ENCODE assay signal across 22 mouse cellular contexts in the genomic region with DNA sequence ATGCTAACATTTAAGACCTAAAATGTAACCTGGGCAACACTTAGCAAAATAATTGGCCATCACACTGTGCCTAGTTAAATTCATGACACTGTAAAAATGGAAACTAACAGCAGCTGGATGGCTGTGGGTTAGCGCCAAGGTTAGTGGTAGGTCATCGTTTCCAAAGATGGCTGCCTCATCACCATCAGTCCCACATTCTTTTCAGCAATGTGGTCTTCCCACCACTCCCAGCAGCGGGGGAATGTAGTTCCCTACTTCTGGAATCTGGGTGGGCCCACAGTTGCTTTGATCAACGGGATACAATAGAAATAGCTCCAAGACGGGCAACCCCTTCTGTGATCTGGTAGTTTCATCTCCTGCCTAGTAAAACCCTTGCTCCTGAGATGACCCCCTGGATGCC. TPM values are rescaled to one million over a fixed set of nuclear protein-coding genes. Genes with fewer than 3 reads are reported as not detected.
DNase-seq lines count a peak whose midpoint lies in the region; ATAC-seq and TF ChIP-seq lines count a peak whose summit lies in the region.
"Had no signal": no experiment of that assay in that cellular context is flagged by ENCODE, and none has a peak within 500 bp of the region (broad histone marks: within the 10 kb centered on the region; RNA-seq: fewer than 3 reads in every experiment).

No protein-coding gene starts in this region.

- H3K4me2 ChIP-seq in midbrain, embryonic 11.5 days = no peak overlapping the region
- H3K4me2 ChIP-seq in midbrain, embryonic 14.5 days (ENCODE audit: low read length) = no peak overlapping the region
- H3K4me2 ChIP-seq in hindbrain, embryonic 14.5 days (replicated peaks) = no peak overlapping the region
- H3K4me2 ChIP-seq: embryonic facial prominence, embryonic 12.5 days; forebrain, embryonic 13.5 days had no signal

- ATAC-seq in midbrain, embryonic 11.5 days (ENCODE audit: low FRiP score) = no peak
- no peak for ATAC-seq in midbrain, embryonic 14.5 days (ENCODE audit: low FRiP score, low TSS enrichment)
- ATAC-seq in hindbrain, embryonic 14.5 days (ENCODE audit: low FRiP score) = no peak
- ATAC-seq: activated CD4-positive, CD25-positive, alpha-beta regulatory T cell, adult 4 months; CD4-positive, CD25-positive, alpha-beta regulatory T cell, adult 4 months; forebrain, embryonic 16.5 days; Patski had no signal

- peaks cover 7% of the 10 kb centered on the region; the same call in 1 of the 2 replicates for H3K4me1 ChIP-seq in midbrain, embryonic 11.5 days (ENCODE audit: control insufficient read depth, insufficient read depth, low read length)
- no peaks in the 10 kb centered on the region for H3K4me1 ChIP-seq in midbrain, embryonic 14.5 days (ENCODE audit: control insufficient read depth, insufficient read depth, low read length)
- peaks cover 1 to 5% of the 10 kb centered on the region in 2 experiments; a peak in 2 of 4 replicates for H3K4me1 ChIP-seq in ES-E14 (ENCODE audit: control insufficient read depth in 2 of 2, insufficient read depth in 2 of 2, low read length in 2 of 2, poor library complexity in 1 of 2)
- H3K4me1 ChIP-seq in hindbrain, embryonic 14.5 days (replicated peaks; ENCODE audit: control insufficient read depth, insufficient read depth, low read length) = no peaks in the 10 kb centered on the region
- H3K4me1 ChIP-seq: embryonic facial prominence, embryonic 12.5 days; forebrain, embryonic 13.5 days had no signal

- no peak overlapping the region for H3K9ac ChIP-seq in midbrain, embryonic 11.5 days (ENCODE audit: low read length)
- H3K9ac ChIP-seq in midbrain, embryonic 14.5 days (replicated peaks; ENCODE audit: low read length) = no peak overlapping the region
- H3K9ac ChIP-seq in ES-E14 (ENCODE audit: insufficient read depth, low read depth, low read length, poor library complexity, severe bottlenecking) = no peak overlapping the region
- no peak overlapping the region for H3K9ac ChIP-seq in hindbrain, embryonic 14.5 days
- H3K9ac ChIP-seq: embryonic facial prominence, embryonic 12.5 days; forebrain, embryonic 13.5 days had no signal

- peaks cover 8% of the 10 kb centered on the region; the same call in 1 of the 2 replicates for H3K27me3 ChIP-seq in midbrain, embryonic 11.5 days (ENCODE audit: control insufficient read depth, insufficient read depth, low read length)
- no peaks in the 10 kb centered on the region for H3K27me3 ChIP-seq in midbrain, embryonic 14.5 days (ENCODE audit: control insufficient read depth, insufficient read depth, low read length)
- H3K27me3 ChIP-seq in hindbrain, embryonic 14.5 days (ENCODE audit: control insufficient read depth, insufficient read depth, low read length) = no peaks in the 10 kb centered on the region
- H3K27me3 ChIP-seq: CH12.LX; embryonic facial prominence, embryonic 12.5 days; forebrain, embryonic 13.5 days; Patski had no signal

- H3K4me3 ChIP-seq in midbrain, embryonic 11.5 days (ENCODE audit: low read depth, low read length) = no peak overlapping the region
- H3K4me3 ChIP-seq in midbrain, embryonic 14.5 days (replicated peaks; ENCODE audit: low read depth, low read length) = no peak overlapping the region
- no peak overlapping the region for H3K4me3 ChIP-seq in ES-E14 (ENCODE audit: insufficient read depth in 1 of 2, low read depth in 1 of 2, low read length in 2 of 2, poor library complexity in 1 of 2, severe bottlenecking in 1 of 2)
- no peak overlapping the region for H3K4me3 ChIP-seq in hindbrain, embryonic 14.5 days (replicated peaks; ENCODE audit: low read length)
- H3K4me3 ChIP-seq: embryonic facial prominence, embryonic 10.5 days; embryonic facial prominence, embryonic 12.5 days; forebrain, embryonic 13.5 days had no signal

- no peak overlapping the region for H3K27ac ChIP-seq in midbrain, embryonic 11.5 days (ENCODE audit: low read depth, low read length)
- no peak overlapping the region for H3K27ac ChIP-seq in midbrain, embryonic 14.5 days (replicated peaks; ENCODE audit: low read depth, low read length)
- H3K27ac ChIP-seq in ES-E14 (ENCODE audit: insufficient read depth, low read depth, low read length, poor library complexity, severe bottlenecking) = no peak overlapping the region
- no peak overlapping the region for H3K27ac ChIP-seq in hindbrain, embryonic 14.5 days
- H3K27ac ChIP-seq: embryonic facial prominence, embryonic 10.5 days; embryonic facial prominence, embryonic 12.5 days; forebrain, embryonic 13.5 days had no signal

- no peaks in the 10 kb centered on the region for H3K9me3 ChIP-seq in midbrain, embryonic 11.5 days (ENCODE audit: control insufficient read depth, low read length)
- no peaks in the 10 kb centered on the region for H3K9me3 ChIP-seq in midbrain, embryonic 14.5 days (ENCODE audit: control insufficient read depth, low read length)
- H3K9me3 ChIP-seq in ES-E14 (ENCODE audit: control insufficient read depth, insufficient read depth, low read depth, low read length) = no peaks in the 10 kb centered on the region
- H3K9me3 ChIP-seq in hindbrain, embryonic 14.5 days (ENCODE audit: control insufficient read depth, low read length) = no peaks in the 10 kb centered on the region; the same call in 1 of the 2 replicates
- H3K9me3 ChIP-seq: embryonic facial prominence, embryonic 10.5 days; embryonic facial prominence, embryonic 12.5 days; forebrain, embryonic 13.5 days had no signal

- DNase-seq in midbrain, embryonic 11.5 days (ENCODE audit: low spot score, missing footprints) = peak; percentile 80
- DNase-seq in midbrain, embryonic 14.5 days = no peak
- DNase-seq in ES-E14 (ENCODE audit: low read depth, low spot score) (peak; percentile 50), ZHBTc4 (ENCODE audit: low read depth, low spot score) (peak; percentile 94)
- no peak for DNase-seq in testis, postnatal 14 days (ENCODE audit: low spot score)
- no peak for DNase-seq in B cell, adult 2 months
- DNase-seq in hindbrain, embryonic 14.5 days (ENCODE audit: low spot score) = no peak
- DNase-seq: adrenal gland, adult 8-10 months; adrenal gland, postnatal 36 days; cerebellum, adult 11-12 months; cerebellum, adult 2 months; cerebellum, adult 9-10 months; cerebellum, postnatal 25 days had no signal

- no peaks in the 10 kb centered on the region for H3K36me3 ChIP-seq in midbrain, embryonic 11.5 days (ENCODE audit: control insufficient read depth, insufficient read depth, low read length)
- no peaks in the 10 kb centered on the region for H3K36me3 ChIP-seq in midbrain, embryonic 14.5 days (ENCODE audit: control insufficient read depth, insufficient read depth, low read length)
- no peaks in the 10 kb centered on the region for H3K36me3 ChIP-seq in ES-E14 (ENCODE audit: control insufficient read depth, insufficient read depth, low read length, poor library complexity, severe bottlenecking)
- no peaks in the 10 kb centered on the region for H3K36me3 ChIP-seq in hindbrain, embryonic 14.5 days (replicated peaks; ENCODE audit: control insufficient read depth, insufficient read depth)
- H3K36me3 ChIP-seq: embryonic facial prominence, embryonic 10.5 days; embryonic facial prominence, embryonic 12.5 days; G1E had no signal

- in situ Hi-C loops in ES-E14 (cut with MboI; ENCODE audit: low sequenced_read_pairs in 2 of 2, unreplicated experiment in 2 of 2) = no loop called here

- 73% methylated on average over 5 of the region's 5 CpGs for WGBS in midbrain, embryonic 11.5 days
- 78% methylated on average over 5 of the region's 5 CpGs for WGBS in midbrain, embryonic 14.5 days
- WGBS in hindbrain, embryonic 14.5 days = 75% methylated on average over 5 of the region's 5 CpGs

TF ChIP-seq in ES-E14, 5 proteins besides CTCF, POLR2A, EP300 and RAD21:
- no peak for TF ChIP-seq ZC3H11A (IDR thresholded peaks at IDR 0.05; ENCODE audit: borderline replicate concordance, low read depth, low read length)
- TF ChIP-seq MAFK (IDR thresholded peaks at IDR 0.05; ENCODE audit: insufficient read depth, low read depth, low read length) = no peak
- TF ChIP-seq CHD2 (IDR thresholded peaks at IDR 0.05; ENCODE audit: low read depth, low read length) = 0 out of 2 replicates have a peak, but pooled peaks have one; percentile 12
- TF ChIP-seq HCFC1 (IDR thresholded peaks at IDR 0.05; ENCODE audit: borderline replicate concordance, insufficient read depth, low read length) = no peak

RNA-seq across cellular contexts. Expression of gene Trio, which starts 35.3 kb away (rescaled TPM):
- 32.5 and 36.2 TPM in 2 replicates for polyA plus RNA-seq in midbrain, embryonic 11.5 days (2014; fragmentation: Nextera tagmentation; extraction: Ambion mirVana)
- polyA plus RNA-seq in midbrain, embryonic 14.5 days (2014; fragmentation: Nextera tagmentation; extraction: Ambion mirVana) = 56.5 and 59.8 TPM in 2 replicates
- 34.4 and 41.5 TPM in 2 replicates for total RNA-seq in ES-E14 (2012; rRNA removed)
- polyA plus RNA-seq in hindbrain, embryonic 14.5 days (2014; fragmentation: Nextera tagmentation; extraction: Ambion mirVana) = 53.9 and 59.2 TPM in 2 replicates
- polyA plus RNA-seq: G1E had no signal

Comparison
In these comparisons a context has a peak if more than half of its experiments do, and no peak if none do; other contexts are left out.
1. DNase-seq: peak in midbrain, embryonic 11.5 days (single experiment), ES-E14 (single experiment) and ZHBTc4 (single experiment); none in midbrain, embryonic 14.5 days (single experiment), testis, postnatal 14 days (single experiment), B cell, adult 2 months (0 of 2) and hindbrain, embryonic 14.5 days (single experiment).